Mouse (Mus musculus): ENCODE data around the gene Eno3.

Eno3 gene

DNA sequence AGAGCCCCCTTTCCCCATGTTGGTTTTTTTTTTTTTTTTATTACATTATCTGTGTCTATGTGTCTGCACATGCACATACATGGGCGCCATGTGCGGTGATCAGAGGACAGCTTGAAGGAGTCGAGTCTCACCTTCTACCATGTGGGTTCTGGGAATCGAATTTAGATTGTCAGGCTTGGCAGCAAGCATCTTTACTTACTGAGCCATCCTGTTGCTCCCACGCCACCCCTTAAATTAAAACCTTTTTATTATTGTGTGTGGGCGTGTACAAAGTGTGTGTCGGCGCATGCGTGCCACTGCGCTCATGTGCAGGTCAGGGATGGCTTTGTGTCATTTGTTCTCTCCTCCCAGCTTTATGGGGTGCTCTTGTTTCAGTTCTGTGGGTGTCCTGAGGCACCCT, 54.0 kb downstream of the Eno3 start:
- no peak for DNase-seq (ENCODE audit: inconsistent age in 2 of 2, low spot score in 1 of 2)

Measured in adrenal gland, adult (tissue).